Mouse (Mus musculus) testis, adult 2 months (tissue): ENCODE results near the gene Zdhhc6.

Experiments used
- CTCF ChIP-seq: fragments of 200-500 bp; IDR thresholded peaks from 2 replicates; pipeline ENCODE4 v1.5.1; 2012; ENCODE audit warnings: low read depth, mild to moderate bottlenecking, inconsistent platforms, low read length, moderate library complexity; ENCODE audit not compliant: control insufficient read depth, insufficient read depth, insufficient replicate concordance
- POLR2A ChIP-seq: fragments of 200-500 bp; IDR thresholded peaks from 2 replicates; pipeline ENCODE4 v1.6.1; 2012; ENCODE audit warnings: low read depth, mild to moderate bottlenecking, inconsistent platforms, low read length, moderate library complexity; ENCODE audit not compliant: control insufficient read depth

GRCm38 (mm10) chr19:55265269-55265668, 50.6 kb downstream of the Zdhhc6 start:
- TF ChIP-seq CTCF, result no peak
- TF ChIP-seq POLR2A, result no peak
